8 mouse cellular contexts compared by ENCODE assay signal in genomic region chr19:46573990-46574389, GRCm38 (mm10). TPM values are rescaled to one million over a fixed set of nuclear protein-coding genes. Genes with fewer than 3 reads are reported as not detected.
DNase-seq lines count a peak whose midpoint lies in the region; ATAC-seq and TF ChIP-seq lines count a peak whose summit lies in the region.

No protein-coding gene starts in this region.

- TF ChIP-seq CTCF in layer of hippocampus, adult 2 months (conservative IDR thresholded peaks at IDR 0.05): no peak

- 54% methylated on average over 6 of the region's 6 CpGs for WGBS in forebrain, embryonic 10.5 days
- WGBS in limb, embryonic 11.5 days: 40% methylated on average over 6 of the region's 6 CpGs
- WGBS in neural tube, embryonic 15.5 days: 49% methylated on average over 6 of the region's 6 CpGs

- intact Hi-C loops in left cerebral cortex, postnatal 10 days (cut with DNase I): no loop called here

- H3K36me3 ChIP-seq in forebrain, embryonic 10.5 days (replicated peaks): no peaks in the 10 kb centered on the region
- no peaks in the 10 kb centered on the region for H3K36me3 ChIP-seq in limb, embryonic 11.5 days (ENCODE audit: control insufficient read depth, insufficient read depth, low read length)
- H3K36me3 ChIP-seq in neural tube, embryonic 15.5 days: no peaks in the 10 kb centered on the region

- no peak for DNase-seq in layer of hippocampus, adult 2 months (ENCODE audit: low spot score in 2 of 2)
- no peak for DNase-seq in layer of hippocampus, postnatal 25 days (ENCODE audit: extremely low spot score in 1 of 2, low spot score in 1 of 2)
- DNase-seq in forebrain, embryonic 10.5 days (ENCODE audit: extremely low spot score, low spot score): no peak
- DNase-seq in limb, embryonic 11.5 days (ENCODE audit: low spot score): no peak
- DNase-seq in ovary, postnatal 10 days (ENCODE audit: low spot score): no peak
- no peak for DNase-seq in left cerebral cortex, postnatal 10 days (ENCODE audit: extremely low spot score in 1 of 2, low spot score in 2 of 2)
- DNase-seq in kidney, adult 8-10 months: no peak

- H3K4me1 ChIP-seq in forebrain, embryonic 10.5 days: peaks cover 36% of the 10 kb centered on the region
- H3K4me1 ChIP-seq in limb, embryonic 11.5 days (ENCODE audit: control insufficient read depth, insufficient read depth, low read length): 0 out of 2 replicates have a peak, but pooled peaks cover 3% of the 10 kb centered on the region
- H3K4me1 ChIP-seq in neural tube, embryonic 15.5 days: peaks cover 34% of the 10 kb centered on the region

- H3K9me3 ChIP-seq in forebrain, embryonic 10.5 days: no peaks in the 10 kb centered on the region
- H3K9me3 ChIP-seq in limb, embryonic 11.5 days (ENCODE audit: control insufficient read depth, low read length): no peaks in the 10 kb centered on the region
- H3K9me3 ChIP-seq in neural tube, embryonic 15.5 days (replicated peaks): no peaks in the 10 kb centered on the region

- peak overlapping the region; percentile 85; the same call in 1 of the 2 replicates for H3K27ac ChIP-seq in layer of hippocampus, adult 2 months
- H3K27ac ChIP-seq in forebrain, embryonic 10.5 days: peak overlapping the region; percentile 90
- H3K27ac ChIP-seq in limb, embryonic 11.5 days (replicated peaks; ENCODE audit: low read depth, low read length): 0 out of 2 replicates have a peak overlapping the region, but pooled peaks have one; percentile 16
- peak overlapping the region; percentile 82; the same call in 1 of the 2 replicates for H3K27ac ChIP-seq in neural tube, embryonic 15.5 days (replicated peaks)

- H3K27me3 ChIP-seq in forebrain, embryonic 10.5 days (ENCODE audit: poor library complexity, severe bottlenecking): no peaks in the 10 kb centered on the region
- H3K27me3 ChIP-seq in limb, embryonic 11.5 days (ENCODE audit: control insufficient read depth, insufficient read depth, low read length): no peaks in the 10 kb centered on the region
- no peaks in the 10 kb centered on the region for H3K27me3 ChIP-seq in neural tube, embryonic 15.5 days (replicated peaks)

- H3K4me3 ChIP-seq in layer of hippocampus, adult 2 months: peak overlapping the region; percentile 92
- H3K4me3 ChIP-seq in forebrain, embryonic 10.5 days: peak overlapping the region; percentile 74
- H3K4me3 ChIP-seq in limb, embryonic 11.5 days (ENCODE audit: low read depth, low read length): peak overlapping the region; percentile 67
- peak overlapping the region; percentile 86 for H3K4me3 ChIP-seq in neural tube, embryonic 15.5 days (replicated peaks)

- H3K9ac ChIP-seq in limb, embryonic 11.5 days (ENCODE audit: low read length): no peak overlapping the region; the same call in 1 of the 2 replicates
- peak overlapping the region; percentile 82; the same call in 1 of the 2 replicates for H3K9ac ChIP-seq in neural tube, embryonic 15.5 days (replicated peaks)

- ATAC-seq in limb, embryonic 11.5 days (ENCODE audit: insufficient number of reproducible peaks, low FRiP score, low TSS enrichment, low read depth): no peak
- no peak for ATAC-seq in neural tube, embryonic 15.5 days (ENCODE audit: low FRiP score)

- H3K4me2 ChIP-seq in limb, embryonic 11.5 days (ENCODE audit: low read depth, severe bottlenecking): peak overlapping the region; percentile 68
- peak overlapping the region; percentile 69 for H3K4me2 ChIP-seq in neural tube, embryonic 15.5 days

RNA-seq across cellular contexts. Expression of gene Sfxn2, which starts 0.8 kb away (rescaled TPM):
- total RNA-seq in layer of hippocampus, adult 2 months (2021): 1 to 10 TPM; 7.4 to 8.3 TPM
- 1 to 10 TPM; 4.4 to 6.3 TPM for total RNA-seq in layer of hippocampus, postnatal 25 days (2021)
- 16.6 and 17.9 TPM in 2 replicates for polyA plus RNA-seq in forebrain, embryonic 10.5 days (2016; fragmentation: Nextera tagmentation; extraction: Ambion mirVana)
- 15.2 and 15.6 TPM in 2 replicates for polyA plus RNA-seq in limb, embryonic 11.5 days (2014; fragmentation: Nextera tagmentation; extraction: Ambion mirVana)
- polyA plus RNA-seq in neural tube, embryonic 15.5 days (2015; fragmentation: Nextera tagmentation; extraction: Ambion mirVana): 11.0 and 11.7 TPM in 2 replicates
- 1 to 10 TPM; 7.8 to 8.1 TPM for total RNA-seq in left cerebral cortex, postnatal 10 days (2021)

RNA-seq across cellular contexts. Expression of gene Arl3, which starts 1.0 kb away (rescaled TPM):
- total RNA-seq in layer of hippocampus, adult 2 months (2021): 100 to 1,000 TPM; 122 to 129 TPM
- total RNA-seq in layer of hippocampus, postnatal 25 days (2021): 100 to 1,000 TPM; 123 to 127 TPM
- 196 and 201 TPM in 2 replicates for polyA plus RNA-seq in forebrain, embryonic 10.5 days (2016; fragmentation: Nextera tagmentation; extraction: Ambion mirVana)
- polyA plus RNA-seq in limb, embryonic 11.5 days (2014; fragmentation: Nextera tagmentation; extraction: Ambion mirVana): 128 and 133 TPM in 2 replicates
- polyA plus RNA-seq in neural tube, embryonic 15.5 days (2015; fragmentation: Nextera tagmentation; extraction: Ambion mirVana): 190 and 208 TPM in 2 replicates
- total RNA-seq in left cerebral cortex, postnatal 10 days (2021): 100 to 1,000 TPM; 103 to 104 TPM

RNA-seq across cellular contexts. Expression of gene Wbp1l, which starts 24.9 kb away (rescaled TPM):
- 10 to 100 TPM; 33.5 to 38.0 TPM for total RNA-seq in layer of hippocampus, adult 2 months (2021)
- total RNA-seq in layer of hippocampus, postnatal 25 days (2021): 10 to 100 TPM; 37.8 to 37.9 TPM
- 38.4 and 43.4 TPM in 2 replicates for polyA plus RNA-seq in forebrain, embryonic 10.5 days (2016; fragmentation: Nextera tagmentation; extraction: Ambion mirVana)
- polyA plus RNA-seq in limb, embryonic 11.5 days (2014; fragmentation: Nextera tagmentation; extraction: Ambion mirVana): 40.4 and 40.8 TPM in 2 replicates
- polyA plus RNA-seq in neural tube, embryonic 15.5 days (2015; fragmentation: Nextera tagmentation; extraction: Ambion mirVana): 34.1 and 34.5 TPM in 2 replicates
- total RNA-seq in left cerebral cortex, postnatal 10 days (2021): 10 to 100 TPM; 35.2 to 41.7 TPM

Comparison
In these comparisons a context has a peak if more than half of its experiments do, and no peak if none do; other contexts are left out.
1. H3K27ac ChIP-seq: peak in every context shown above with its lines; median percentile 90 in forebrain, embryonic 10.5 days; 85 in layer of hippocampus, adult 2 months; 82 in neural tube, embryonic 15.5 days; 16 in limb, embryonic 11.5 days.